Mouse (Mus musculus): ENCODE measurements around the gene Shpk. TPM values are rescaled to one million over a fixed set of nuclear protein-coding genes. Genes with fewer than 3 reads are reported as not detected.

The Shpk gene
- total RNA-seq, 2 experiments from 2014 or later = 7.1 to 11.7 TPM

- no peak for DNase-seq (ENCODE audit: low spot score in 2 of 2)
These were observed 61.2 kb downstream of the Shpk start for GRCm38 (mm10) chr11:73260457-73260856.

- no peak for DNase-seq (ENCODE audit: low spot score in 2 of 2)
These were observed 62.1 kb downstream of the Shpk start for GRCm38 (mm10) chr11:73261385-73261784.

- DNase-seq (ENCODE audit: low spot score in 2 of 2) = no peak
These were observed 68.0 kb downstream of the Shpk start, which contains the start of gene Trpv3 for GRCm38 (mm10) chr11:73267267-73267666. TSS of gene Trpv3 (plus strand) at chr11:73267388.

Other genes with a start within 250 kb of the Shpk start
- 10 to 100 TPM in 1 of 2 experiments, 1 to 10 TPM in 1; 8.6 to 10.2 TPM for gene Atp2a3, start 238.3 kb upstream of the Shpk start, total RNA-seq (2021)
- gene P2rx1, start 200.4 kb upstream of the Shpk start, total RNA-seq (2021) = under 1 TPM; 0.56 to 0.83 TPM
- gene Camkk1, start 180.5 kb upstream of the Shpk start, total RNA-seq (2021) = 1 to 10 TPM; 2.5 to 4.5 TPM
- 10 to 100 TPM in 1 of 2 experiments, 1 to 10 TPM in 1; 9.2 to 10.5 TPM for gene Ncbp3, start 151.7 kb upstream of the Shpk start, total RNA-seq (2021)
- 1 to 10 TPM in 1 of 2 experiments, under 1 TPM in 1; 0.33 to 1.1 TPM for gene Itgae, start 108.9 kb upstream of the Shpk start, total RNA-seq (2021)
- under 1 TPM; 0.13 to 0.46 TPM for gene Haspin, start 61.2 kb upstream of the Shpk start, total RNA-seq (2021)
- gene P2rx5, start 39.0 kb upstream of the Shpk start, total RNA-seq (2021) = 10 to 100 TPM in 1 of 2 experiments, 1 to 10 TPM in 1; 4.6 to 19.3 TPM
- 10 to 100 TPM; 77.7 to 94.3 TPM for gene Emc6, start 22.4 kb upstream of the Shpk start, total RNA-seq (2021)
- 10 to 100 TPM; 70.0 to 91.8 TPM for gene Tax1bp3, start 22.4 kb upstream of the Shpk start, total RNA-seq (2021)
- 10 to 100 TPM; 16.5 to 18.8 TPM for gene Ctns, start 418 bp upstream of the Shpk start, total RNA-seq (2021)
- under 1 TPM; 0.27 to 0.80 TPM for gene Trpv1, start 34.8 kb downstream of the Shpk start, total RNA-seq (2021)
- under 1 TPM; 0.10 to 0.16 TPM for gene Trpv3, start 67.9 kb downstream of the Shpk start, total RNA-seq (2021)
- gene Aspa, start 130.1 kb downstream of the Shpk start, total RNA-seq (2021) = 10 to 100 TPM in 1 of 2 experiments, 1 to 10 TPM in 1; 9.9 to 26.6 TPM
- not detected for gene Gm49340, start 130.3 kb downstream of the Shpk start, total RNA-seq (2021)
- gene Spata22, start 130.3 kb downstream of the Shpk start, total RNA-seq (2021) = 1 to 10 TPM in 1 of 2 experiments, under 1 TPM in 1; 0.96 to 1.0 TPM
- not detected for gene Olfr20, start 151.3 kb downstream of the Shpk start, total RNA-seq (2021)
- gene Olfr376, start 171.8 kb downstream of the Shpk start, total RNA-seq (2021) = not detected
- not detected for gene Olfr1, start 200.2 kb downstream of the Shpk start, total RNA-seq (2021)
- not detected for gene Olfr378, start 229.0 kb downstream of the Shpk start, total RNA-seq (2021)